Mouse (Mus musculus) mouse embryonic stem cell (cell line): Measurements from ENCODE around the gene Ctnnd2.

Experiments
- in situ Hi-C, 2 experiments: fragments of 300-500 bp; cut with MboI; formaldehyde crosslinking; loops; 1 replicate in 1 of 2; 3 replicates in 1 of 2; pipeline ENCODE4 v1.14.3; 2019 to 2020; ENCODE audit warnings: low sequenced_read_pairs in 2 of 2, low pct_unique_long_range_greater_than_20kb in 1 of 2, mixed read lengths in 1 of 2; ENCODE audit not compliant: unreplicated experiment in 1 of 2

Ctnnd2 gene

GRCm38 (mm10) chr15:30721098-30721497 is 548.7 kb downstream of the Ctnnd2 start:
- in situ Hi-C loops: no loop called here

- in situ Hi-C loops: loop anchor here (25.0 kb wide), 2 partner anchors 289 to 314 kb away; no protein-coding TSS in a partner anchor
These were observed 553.7 kb downstream of the Ctnnd2 start for GRCm38 (mm10) chr15:30726066-30726465.

DNA sequence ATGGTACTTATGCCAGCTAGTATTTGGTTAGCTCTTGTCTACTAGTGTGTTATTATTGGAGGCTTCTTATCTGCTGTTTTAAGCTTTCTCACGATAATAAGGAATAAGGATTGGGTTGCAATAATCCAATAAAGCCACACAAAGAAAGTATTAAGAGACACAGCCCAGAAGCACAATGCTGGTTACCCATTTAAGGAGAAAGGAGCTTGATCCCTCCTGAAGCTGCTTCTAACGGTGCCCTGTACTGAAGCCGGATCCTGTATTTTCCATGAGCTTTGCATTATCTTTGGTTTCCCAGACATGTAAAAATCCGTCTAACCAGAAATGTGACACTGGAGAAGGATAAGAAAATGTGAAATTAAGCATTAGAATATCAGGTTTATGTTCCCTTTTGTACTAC is 565.8 kb downstream of the Ctnnd2 start:
- in situ Hi-C loops: loop anchor here (25.0 kb wide), 2 partner anchors 301 to 326 kb away; no protein-coding TSS in a partner anchor

DNA sequence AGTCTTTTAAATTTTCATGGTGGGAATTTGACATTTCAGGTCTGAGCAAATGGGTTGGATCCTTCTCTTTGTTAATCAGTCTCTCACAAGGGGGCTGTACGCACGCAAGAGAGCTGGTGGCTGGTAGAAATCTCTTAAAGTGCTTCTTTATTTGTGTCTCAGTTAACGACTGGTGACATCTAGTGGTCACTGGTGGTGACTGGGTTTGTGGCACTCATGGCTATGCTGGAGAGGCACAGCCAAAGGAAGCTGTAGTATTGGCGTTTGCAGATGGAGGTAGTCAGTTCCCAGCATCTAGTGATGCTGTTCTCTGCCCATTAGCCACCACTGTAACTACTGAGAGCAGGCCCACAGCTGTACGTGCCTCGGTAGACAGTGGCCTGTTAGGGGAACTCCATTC is 568.3 kb downstream of the Ctnnd2 start:
- in situ Hi-C loops: loop anchor here (25.0 kb wide), 2 partner anchors 303 to 328 kb away; no protein-coding TSS in a partner anchor

DNA sequence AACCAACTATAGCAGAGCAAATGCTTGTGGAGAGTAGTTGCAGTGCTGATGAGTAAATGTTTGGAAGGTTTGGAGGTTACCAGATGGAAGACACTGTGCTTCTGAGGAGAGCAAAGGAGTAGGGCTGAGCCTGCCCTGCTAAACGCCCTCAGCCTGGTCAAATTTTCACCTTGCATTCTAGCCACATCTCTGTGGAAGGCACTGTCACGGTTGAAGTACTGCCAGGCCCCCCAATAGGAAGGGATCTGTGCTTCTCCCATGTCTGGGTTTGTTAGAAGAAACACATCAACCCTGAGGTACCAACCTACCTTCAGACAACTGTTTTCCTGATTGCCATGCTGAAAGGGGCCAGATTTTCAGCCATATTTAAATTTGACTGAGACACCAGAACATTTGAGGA is 585.6 kb downstream of the Ctnnd2 start:
- in situ Hi-C loops: no loop called here

- in situ Hi-C loops: no loop called here
These were observed 589.8 kb downstream of the Ctnnd2 start for GRCm38 (mm10) chr15:30762211-30762610.

- in situ Hi-C loops: no loop called here
These were observed 590.4 kb downstream of the Ctnnd2 start for GRCm38 (mm10) chr15:30762695-30763285.

- in situ Hi-C loops: no loop called here
These were observed 604.5 kb downstream of the Ctnnd2 start for GRCm38 (mm10) chr15:30776931-30777330.

GRCm38 (mm10) chr15:30777801-30778200 is 605.4 kb downstream of the Ctnnd2 start:
- in situ Hi-C loops: no loop called here

- in situ Hi-C loops: no loop called here
These were observed 607.5 kb downstream of the Ctnnd2 start for GRCm38 (mm10) chr15:30779903-30780302.

DNA sequence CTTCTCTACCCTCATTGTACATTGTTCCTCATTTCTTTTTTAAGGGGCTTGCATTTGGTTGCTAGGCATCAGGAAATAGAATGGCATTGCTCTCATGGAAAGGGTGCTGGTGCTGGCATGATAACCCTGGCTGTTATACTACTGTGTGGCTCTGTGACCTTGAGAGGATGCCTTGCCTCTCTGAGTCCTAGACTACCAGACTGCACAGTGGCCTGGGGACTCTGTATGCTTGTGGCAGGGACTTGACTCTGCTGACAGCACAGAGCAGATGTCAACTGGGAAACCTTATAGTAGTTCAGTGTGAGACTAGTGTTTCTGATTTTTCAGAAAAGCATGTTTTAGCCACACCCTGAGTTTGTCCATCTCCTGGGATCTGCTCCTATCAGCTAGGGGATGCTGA is 608.6 kb downstream of the Ctnnd2 start:
- in situ Hi-C loops: no loop called here

- in situ Hi-C loops: no loop called here
These were observed 613.4 kb downstream of the Ctnnd2 start for GRCm38 (mm10) chr15:30785706-30786320.

DNA sequence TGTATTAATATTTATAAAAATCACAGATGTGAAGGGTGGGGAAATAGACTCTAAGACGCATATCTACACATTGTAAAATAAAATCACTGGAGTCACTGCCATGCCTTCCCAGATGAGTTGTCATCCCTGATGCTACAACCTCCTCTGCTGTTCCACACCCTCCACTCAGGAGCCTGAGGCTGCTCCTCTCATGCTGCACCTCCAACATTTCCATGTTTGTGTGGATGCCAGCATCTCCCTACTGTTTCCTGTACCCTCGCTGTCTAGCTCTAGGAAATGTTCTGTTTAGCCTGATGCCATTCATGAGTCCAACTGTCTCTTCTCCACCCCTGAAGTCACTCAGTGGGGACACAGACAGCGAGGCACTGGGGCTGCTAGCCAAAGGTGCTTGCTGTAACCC is 620.9 kb downstream of the Ctnnd2 start:
- in situ Hi-C loops: no loop called here

- in situ Hi-C loops: no loop called here
These were observed 623.3 kb downstream of the Ctnnd2 start for GRCm38 (mm10) chr15:30795723-30796122.

- in situ Hi-C loops: no loop called here
These were observed 655.3 kb downstream of the Ctnnd2 start for GRCm38 (mm10) chr15:30827424-30828263.

- in situ Hi-C loops: no loop called here
These were observed 685.1 kb downstream of the Ctnnd2 start for GRCm38 (mm10) chr15:30857277-30858176.

DNA sequence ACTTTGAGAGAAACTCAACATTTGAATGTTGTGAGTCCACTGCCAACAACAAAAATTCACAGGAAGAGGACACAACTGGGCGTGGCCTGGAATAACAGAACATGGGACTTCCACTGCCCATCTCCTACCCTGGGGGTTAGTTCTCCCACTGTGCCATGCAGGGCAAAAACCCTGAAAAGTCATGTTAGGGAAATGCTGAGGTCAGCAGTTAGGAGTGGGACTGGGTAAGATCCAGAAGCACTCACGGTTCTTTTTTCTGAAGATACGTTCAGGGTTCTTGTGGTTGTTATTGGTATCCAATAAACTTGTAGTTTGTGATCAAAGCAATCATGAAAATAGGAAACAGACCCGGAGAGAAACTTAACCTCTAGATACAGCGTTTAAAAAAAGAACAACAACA is 695.0 kb downstream of the Ctnnd2 start:
- in situ Hi-C loops: no loop called here

DNA sequence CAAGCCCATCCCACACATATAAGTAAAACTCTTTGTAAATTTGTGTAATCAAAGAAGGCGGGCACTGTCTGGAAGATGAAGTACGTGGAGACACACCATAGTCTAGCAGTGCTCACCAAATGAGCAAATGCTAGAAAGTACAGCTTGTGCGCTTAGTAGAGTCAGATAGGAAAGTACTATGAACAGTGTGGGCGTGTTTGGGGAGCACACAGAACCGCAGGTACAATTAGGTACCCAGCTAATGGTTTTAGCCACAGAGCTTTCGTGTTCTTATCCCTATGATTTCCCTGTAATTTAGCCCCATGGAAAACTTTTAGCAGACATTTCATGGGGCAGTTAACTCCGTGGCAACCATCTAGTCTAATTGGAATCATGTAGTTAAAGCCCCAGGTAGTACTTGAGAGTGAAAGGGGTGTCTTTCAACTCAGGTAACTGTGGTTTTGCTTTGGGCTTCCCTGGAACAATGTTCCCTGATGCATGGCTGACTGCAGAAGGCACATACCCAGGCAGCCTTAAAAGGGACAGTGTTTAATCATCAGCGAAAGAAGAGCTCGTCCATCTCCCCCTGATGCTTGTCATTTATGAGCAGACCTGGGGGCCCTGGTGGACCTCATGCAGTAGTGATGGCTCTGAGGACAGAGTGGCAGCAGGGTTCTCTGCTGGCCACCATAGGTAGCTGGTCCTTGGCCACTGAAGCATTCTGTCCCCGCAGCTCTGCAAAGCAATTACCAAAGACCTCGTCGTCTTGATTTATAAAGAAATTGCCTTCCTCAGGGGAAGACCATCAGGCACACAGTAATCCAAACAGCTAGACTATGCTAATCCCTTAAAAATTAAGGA is 697.5 kb downstream of the Ctnnd2 start:
- in situ Hi-C loops: no loop called here
